Mouse (Mus musculus) heart, postnatal 0 days (tissue): ENCODE data around the gene Pla1a.

Source experiments
- CTCF ChIP-seq: IDR thresholded peaks from 2 replicates; pipeline ENCODE4 v1.5.1; 2016; ENCODE audit warnings: antibody characterized with exemption, control low read depth, low read depth
- EP300 ChIP-seq: IDR thresholded peaks from 2 replicates; pipeline ENCODE4 v1.6.1; 2016; ENCODE audit warnings: antibody characterized with exemption, low read depth

- TF ChIP-seq EP300 (no peak), CTCF (no peak)
Measured at GRCm38 (mm10) chr16:38362493-38363255, 70.3 kb downstream of the Pla1a start.
